Mouse (Mus musculus): ENCODE results near the gene Ndufaf2.

Ndufaf2 gene

GRCm38 (mm10) chr13:107961972-107962371, 196.5 kb downstream of the Ndufaf2 start:
- DNase-seq (ENCODE audit: low spot score): no peak

GRCm38 (mm10) chr13:107961501-107961900, 196.9 kb downstream of the Ndufaf2 start:
- DNase-seq (ENCODE audit: low spot score): no peak

GRCm38 (mm10) chr13:107960549-107960948, 197.9 kb downstream of the Ndufaf2 start:
- no peak for DNase-seq (ENCODE audit: low spot score)

DNA sequence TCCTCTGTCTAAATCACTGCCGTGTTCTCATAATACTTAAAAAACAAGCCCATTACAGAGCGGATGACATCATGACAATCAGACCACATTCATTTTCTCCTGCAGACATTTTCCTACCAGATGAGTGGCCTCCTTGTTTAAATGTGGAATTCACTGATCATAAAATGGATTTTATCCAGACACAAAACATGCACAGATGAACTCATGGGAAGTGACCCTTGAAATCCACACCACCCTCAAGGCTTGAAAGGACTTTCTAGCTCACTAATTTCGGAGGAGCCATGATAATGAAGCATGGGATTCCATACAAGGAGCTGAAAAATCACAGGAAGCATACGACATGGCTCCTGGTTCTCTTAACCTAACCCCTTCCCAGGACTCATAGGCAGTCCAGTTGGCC, 198.5 kb downstream of the Ndufaf2 start:
- DNase-seq (ENCODE audit: low spot score): no peak

- no peak for DNase-seq (ENCODE audit: low spot score)
Observed at GRCm38 (mm10) chr13:107956246-107956645, 202.2 kb downstream of the Ndufaf2 start.

GRCm38 (mm10) chr13:107955327-107956110, 202.9 kb downstream of the Ndufaf2 start:
- peak; percentile 48 for DNase-seq (ENCODE audit: low spot score)

GRCm38 (mm10) chr13:107954445-107955261, 203.8 kb downstream of the Ndufaf2 start:
- peak; percentile 31 for DNase-seq (ENCODE audit: low spot score)

- DNase-seq (ENCODE audit: low spot score): no peak
Observed at GRCm38 (mm10) chr13:107954100-107954444, 204.4 kb downstream of the Ndufaf2 start.

Data from yolk sac, embryonic 10.5 days (tissue).